Mouse (Mus musculus): ENCODE results near the gene Cpn2. TPM values are rescaled to one million over a fixed set of nuclear protein-coding genes. Genes with fewer than 3 reads are reported as not detected.

Cpn2 gene
- total RNA-seq, 1 experiment from 2014 or later, result 0.12 TPM

DNA sequence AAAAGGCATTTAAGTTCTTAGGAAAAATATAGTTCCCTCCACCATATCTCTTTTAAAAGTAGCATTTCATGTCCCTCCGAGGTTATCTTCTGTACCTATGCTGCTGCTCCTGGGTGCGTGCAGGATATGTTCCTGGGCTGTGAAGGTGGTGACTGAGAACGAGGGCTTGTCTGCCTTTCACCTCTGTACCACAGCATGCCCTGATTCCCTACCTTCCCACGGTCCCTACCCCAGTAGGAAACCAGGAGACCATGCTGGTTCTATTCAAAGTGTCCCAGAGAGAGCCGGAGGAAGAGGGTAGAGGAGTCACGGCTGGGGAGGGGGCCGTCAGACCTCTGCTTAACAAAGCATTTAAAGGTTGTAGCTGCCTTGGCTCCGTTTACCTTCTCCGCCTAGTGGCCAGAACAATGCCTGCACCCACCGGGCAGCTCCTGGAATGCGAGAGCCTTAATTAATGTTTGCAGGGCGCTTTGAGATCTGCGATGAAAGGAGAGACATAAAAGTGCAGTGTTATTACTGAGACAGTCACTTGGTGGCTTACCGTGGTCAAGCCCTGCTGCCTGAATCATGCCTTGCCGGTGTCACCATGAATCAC, 16.5 kb upstream of the Cpn2 start:
- ATAC-seq (ENCODE audit: extremely low read depth, insufficient number of reproducible peaks, low FRiP score, poor library complexity, severe bottlenecking), result peak; percentile 42; the same call in 1 of the 2 replicates

- ATAC-seq (ENCODE audit: extremely low read depth, insufficient number of reproducible peaks, low FRiP score, poor library complexity, severe bottlenecking), result no peak
These were observed 15.7 kb upstream of the Cpn2 start, which contains the start of gene Lrrc15 for GRCm38 (mm10) chr16:30282844-30283495. TSS of gene Lrrc15 (minus strand) at chr16:30283256.

GRCm38 (mm10) chr16:30280676-30281297, 13.5 kb upstream of the Cpn2 start:
- ATAC-seq (ENCODE audit: extremely low read depth, insufficient number of reproducible peaks, low FRiP score, poor library complexity, severe bottlenecking), result no peak

- no peak for ATAC-seq (ENCODE audit: extremely low read depth, insufficient number of reproducible peaks, low FRiP score, poor library complexity, severe bottlenecking)
These were observed 11.1 kb upstream of the Cpn2 start for GRCm38 (mm10) chr16:30278406-30278805.

DNA sequence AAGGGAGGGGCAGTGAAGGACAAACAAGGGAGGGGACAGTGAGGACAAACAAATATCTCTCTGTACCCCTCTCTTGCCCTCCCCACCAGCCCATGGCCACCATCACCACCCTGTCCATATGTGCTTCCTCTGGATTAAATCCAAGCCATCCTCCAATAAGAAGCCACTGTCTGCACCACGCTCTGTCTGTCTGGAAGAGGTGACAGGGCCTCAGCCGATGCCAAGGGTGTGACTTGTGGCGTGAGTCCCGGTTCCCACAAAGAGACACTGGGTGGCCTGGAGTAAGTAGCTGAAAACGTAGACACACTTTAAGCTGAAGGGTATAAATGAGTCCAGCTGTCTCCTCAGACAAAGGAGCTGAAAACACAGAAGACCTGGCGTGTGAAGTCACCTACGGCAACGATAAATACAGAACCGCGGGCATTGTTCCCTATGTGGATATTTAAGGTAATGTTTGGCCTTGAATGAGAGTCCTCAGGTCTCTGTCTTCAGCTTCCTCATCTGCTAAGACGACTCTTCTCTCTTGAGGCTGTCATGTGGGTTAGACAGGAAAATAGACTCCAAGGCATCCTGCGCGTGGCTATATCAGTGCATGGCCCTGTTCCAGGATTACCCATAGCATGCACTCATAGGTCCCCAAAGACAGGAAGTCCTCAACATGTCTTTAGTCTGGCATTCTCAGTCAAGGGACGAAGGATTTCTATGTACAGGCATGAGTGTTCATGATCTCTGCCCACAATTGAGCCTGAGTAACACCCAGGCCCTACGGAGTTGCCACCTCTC, 8.4 kb upstream of the Cpn2 start:
- ATAC-seq (ENCODE audit: extremely low read depth, insufficient number of reproducible peaks, low FRiP score, poor library complexity, severe bottlenecking), result no peak

DNA sequence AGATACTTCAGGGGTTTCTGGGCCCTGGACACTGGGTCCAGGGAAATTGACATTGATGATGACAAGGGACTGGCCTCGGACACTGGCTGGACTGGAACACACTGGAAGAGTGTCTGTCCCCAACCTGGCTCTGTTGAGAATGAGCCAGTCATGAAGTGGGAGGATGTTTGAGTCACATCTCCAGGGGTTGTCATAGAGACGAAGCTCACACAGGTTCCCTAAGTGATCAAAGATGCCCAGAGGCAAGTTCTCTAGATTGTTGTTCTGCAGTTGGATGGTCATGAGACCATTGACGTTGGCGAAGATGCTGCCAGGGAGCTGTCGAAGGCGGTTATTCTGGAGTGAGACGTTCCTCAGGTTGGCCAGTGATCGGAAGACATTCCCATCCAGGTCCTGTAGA, 5.8 kb upstream of the Cpn2 start:
- ATAC-seq (ENCODE audit: extremely low read depth, insufficient number of reproducible peaks, low FRiP score, poor library complexity, severe bottlenecking), result no peak

DNA sequence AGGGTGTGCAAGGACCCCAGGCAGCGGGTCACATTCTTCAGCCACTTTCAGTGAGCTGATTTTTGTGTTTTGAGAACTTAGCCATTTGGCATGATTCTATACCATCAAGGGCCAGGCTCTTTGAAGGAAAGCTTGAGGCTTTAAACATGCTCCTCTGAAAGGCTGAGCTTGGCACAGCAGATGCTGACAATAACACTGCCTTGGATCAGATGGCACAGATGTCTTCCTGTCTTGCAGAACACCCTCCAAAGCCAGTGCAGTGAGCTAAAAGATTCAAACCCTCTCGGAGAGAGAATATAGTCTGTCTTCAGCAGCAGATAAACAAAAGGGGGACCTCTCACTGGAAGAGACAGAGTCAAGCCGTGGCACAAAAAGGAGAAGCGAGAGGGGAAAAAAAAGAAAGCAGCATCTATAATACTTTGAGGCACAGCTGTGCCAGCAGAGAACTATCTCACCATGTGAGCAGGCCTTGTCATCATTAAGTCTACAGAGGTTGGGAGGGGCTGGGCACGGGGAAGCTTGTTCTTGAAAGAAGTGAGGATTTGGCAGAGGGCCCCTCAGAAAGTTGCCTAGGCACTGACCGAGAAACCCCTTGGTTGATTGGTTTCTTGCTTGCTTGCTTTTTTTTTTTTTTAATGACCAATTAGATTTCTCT, 4.8 kb upstream of the Cpn2 start:
- no peak for ATAC-seq (ENCODE audit: extremely low read depth, insufficient number of reproducible peaks, low FRiP score, poor library complexity, severe bottlenecking)

DNA sequence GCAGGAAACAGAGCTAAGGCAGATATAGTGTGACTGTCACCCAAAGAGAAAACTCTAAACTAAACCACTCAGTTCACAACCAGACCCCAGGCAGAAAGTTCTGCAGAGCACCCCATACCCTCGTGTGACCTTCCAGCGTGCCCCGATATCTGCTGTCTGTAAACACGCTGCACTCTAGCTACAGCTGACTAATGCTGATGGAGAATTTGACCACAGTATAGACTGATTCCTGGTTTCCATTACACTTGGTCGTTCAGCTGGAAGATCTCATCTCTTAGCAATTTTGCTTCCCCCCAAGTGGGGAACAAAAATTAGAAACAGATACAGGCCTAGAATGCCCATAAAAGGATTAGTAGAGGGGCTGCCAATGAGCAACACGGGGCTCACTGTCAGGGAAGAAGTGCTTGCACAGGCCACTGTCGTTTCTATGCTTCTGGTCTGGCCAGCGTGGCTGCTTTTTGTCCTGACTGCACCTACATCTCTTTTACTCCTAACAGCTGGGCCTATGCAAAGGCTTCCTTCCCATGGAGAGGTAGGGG, 4.0 kb upstream of the Cpn2 start:
- ATAC-seq (ENCODE audit: extremely low read depth, insufficient number of reproducible peaks, low FRiP score, poor library complexity, severe bottlenecking), result no peak

GRCm38 (mm10) chr16:30266561-30266960, 738 bp downstream of the Cpn2 start:
- no peak for ATAC-seq (ENCODE audit: extremely low read depth, insufficient number of reproducible peaks, low FRiP score, poor library complexity, severe bottlenecking)

- no peak for ATAC-seq (ENCODE audit: extremely low read depth, insufficient number of reproducible peaks, low FRiP score, poor library complexity, severe bottlenecking)
These were observed 1.7 kb downstream of the Cpn2 start for GRCm38 (mm10) chr16:30265611-30266010.

DNA sequence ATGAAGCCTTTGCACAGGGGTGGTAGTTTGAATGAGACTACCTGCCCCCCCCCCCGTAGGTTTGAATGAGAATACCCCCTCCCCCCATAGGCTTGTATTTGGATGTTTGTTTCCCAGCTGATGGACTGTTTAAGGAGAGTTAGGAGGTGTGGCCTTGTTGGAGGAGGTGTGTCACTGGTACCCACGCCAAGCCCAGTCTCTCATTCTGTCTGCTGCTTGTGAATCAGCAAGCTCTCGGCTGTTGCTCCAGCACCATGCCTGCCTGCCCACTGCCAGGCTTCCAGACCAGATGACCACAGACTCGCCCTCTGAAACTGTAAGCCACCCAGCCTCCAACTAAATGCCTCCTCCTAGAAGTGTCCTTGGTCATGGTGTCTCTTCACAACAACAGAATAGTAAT, 4.1 kb downstream of the Cpn2 start:
- no peak for ATAC-seq (ENCODE audit: extremely low read depth, insufficient number of reproducible peaks, low FRiP score, poor library complexity, severe bottlenecking)

GRCm38 (mm10) chr16:30262664-30263063, 4.6 kb downstream of the Cpn2 start:
- 0 out of 2 replicates have a peak, but pooled peaks have one; percentile 35 for ATAC-seq (ENCODE audit: extremely low read depth, insufficient number of reproducible peaks, low FRiP score, poor library complexity, severe bottlenecking)

DNA sequence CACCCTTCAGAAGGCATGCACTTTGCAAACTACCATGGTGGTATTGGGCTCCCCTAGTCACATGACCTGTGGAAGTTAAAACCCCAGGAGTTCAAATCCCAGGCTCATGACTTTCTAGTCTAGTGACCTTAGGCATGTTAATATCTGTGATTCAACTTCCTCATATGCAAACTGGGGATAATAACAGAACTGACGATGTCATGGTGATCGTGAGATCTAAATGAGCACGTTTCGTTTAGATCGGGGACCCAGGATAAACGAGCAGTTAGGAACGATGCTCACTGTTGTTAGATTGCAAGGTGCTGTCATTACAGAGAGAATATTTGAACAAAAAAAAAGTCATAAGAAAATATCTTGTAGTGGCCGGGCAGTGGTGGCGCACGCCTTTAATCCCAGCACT, 5.1 kb downstream of the Cpn2 start:
- no peak for ATAC-seq (ENCODE audit: extremely low read depth, insufficient number of reproducible peaks, low FRiP score, poor library complexity, severe bottlenecking)

DNA sequence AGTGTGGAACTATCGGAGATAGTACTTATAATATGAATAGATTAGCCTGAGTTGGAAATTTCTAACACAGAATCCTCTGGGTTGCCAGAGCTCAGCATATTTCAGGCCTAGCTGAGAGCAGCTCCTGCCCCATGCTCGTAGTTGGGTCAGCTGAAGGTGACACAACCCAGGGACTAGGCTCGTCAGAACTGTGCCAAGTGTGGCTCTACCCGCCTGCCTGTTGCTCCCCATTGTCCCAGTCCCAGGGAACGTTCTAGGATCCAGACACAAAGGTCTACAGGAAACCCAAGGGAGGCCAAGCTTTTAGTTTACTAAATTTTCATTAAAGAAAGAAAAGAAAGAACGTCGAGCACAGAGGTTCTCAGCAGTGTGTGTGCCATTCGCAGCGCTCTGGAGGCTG, 6.0 kb downstream of the Cpn2 start:
- no peak for ATAC-seq (ENCODE audit: extremely low read depth, insufficient number of reproducible peaks, low FRiP score, poor library complexity, severe bottlenecking)

DNA sequence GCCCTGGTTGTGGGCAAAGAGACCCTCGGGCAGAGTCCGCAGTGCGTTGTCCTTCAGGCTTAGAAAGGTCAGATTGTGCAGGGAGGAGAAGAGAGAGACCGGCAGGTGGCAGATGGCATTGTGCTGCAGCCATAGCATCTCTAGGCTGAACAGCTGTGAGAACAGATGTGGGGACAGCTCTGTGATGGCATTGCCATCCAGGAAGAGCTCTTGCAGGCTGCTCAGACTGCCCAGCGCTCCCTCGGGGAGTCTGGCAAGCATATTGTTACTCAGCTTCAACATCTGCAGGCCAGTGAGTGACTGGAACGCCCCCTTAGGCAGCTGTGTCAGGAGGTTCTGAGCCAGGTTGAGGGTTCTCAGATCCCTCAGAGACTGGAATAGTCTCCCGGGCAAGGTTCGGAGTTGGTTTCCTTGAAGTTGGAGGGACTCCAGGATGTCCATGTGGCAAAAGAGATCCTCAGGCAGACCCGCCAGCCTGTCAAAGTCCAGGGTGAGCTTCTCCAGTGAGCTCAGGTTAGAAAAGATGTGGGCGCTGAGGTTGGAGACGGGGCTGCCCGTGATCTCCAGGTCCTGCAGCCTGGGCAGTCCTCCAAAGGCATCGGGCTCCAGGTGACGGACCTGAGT, 7.2 kb downstream of the Cpn2 start:
- no peak for ATAC-seq (ENCODE audit: extremely low read depth, insufficient number of reproducible peaks, low FRiP score, poor library complexity, severe bottlenecking)

DNA sequence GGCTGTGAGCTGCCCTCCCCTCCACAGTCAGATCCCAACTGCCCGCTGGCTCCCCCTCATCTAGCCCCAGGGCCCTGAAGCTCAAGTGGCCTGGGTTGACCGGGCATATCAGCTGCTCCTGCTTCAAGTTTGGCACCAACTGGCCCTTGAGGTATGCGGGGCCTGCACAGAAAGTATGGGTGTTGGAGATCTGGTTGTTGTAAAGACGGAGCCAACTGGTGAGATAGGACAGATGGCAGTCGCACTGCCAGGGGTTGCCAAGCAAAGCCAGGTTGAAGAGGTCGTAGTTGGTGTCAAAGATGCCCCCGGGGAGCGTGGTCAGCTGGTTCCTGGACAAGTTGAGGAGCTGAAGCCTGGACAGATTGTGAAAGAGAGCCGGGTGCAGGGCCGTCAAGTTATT, 7.9 kb downstream of the Cpn2 start:
- ATAC-seq (ENCODE audit: extremely low read depth, insufficient number of reproducible peaks, low FRiP score, poor library complexity, severe bottlenecking), result no peak

DNA sequence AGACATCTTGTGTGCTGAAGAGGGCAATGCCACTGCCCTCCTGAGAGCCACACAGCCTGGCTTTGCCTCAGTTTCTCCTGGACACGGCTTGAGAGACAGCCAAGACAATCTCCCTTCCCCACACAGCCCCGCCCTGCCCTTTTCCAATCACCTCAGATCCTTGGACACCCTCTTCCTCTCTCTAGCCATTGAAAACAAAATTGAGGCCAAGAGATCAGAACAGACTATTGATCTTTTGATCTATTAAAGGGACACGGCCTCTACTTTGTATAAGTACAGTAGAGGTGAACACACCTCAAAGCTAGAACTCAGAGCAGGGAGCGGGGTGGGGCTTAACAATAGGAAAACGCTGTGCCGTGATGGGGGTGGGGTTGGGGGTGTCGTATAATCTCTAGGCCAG, 8.9 kb downstream of the Cpn2 start:
- no peak for ATAC-seq (ENCODE audit: extremely low read depth, insufficient number of reproducible peaks, low FRiP score, poor library complexity, severe bottlenecking)

DNA sequence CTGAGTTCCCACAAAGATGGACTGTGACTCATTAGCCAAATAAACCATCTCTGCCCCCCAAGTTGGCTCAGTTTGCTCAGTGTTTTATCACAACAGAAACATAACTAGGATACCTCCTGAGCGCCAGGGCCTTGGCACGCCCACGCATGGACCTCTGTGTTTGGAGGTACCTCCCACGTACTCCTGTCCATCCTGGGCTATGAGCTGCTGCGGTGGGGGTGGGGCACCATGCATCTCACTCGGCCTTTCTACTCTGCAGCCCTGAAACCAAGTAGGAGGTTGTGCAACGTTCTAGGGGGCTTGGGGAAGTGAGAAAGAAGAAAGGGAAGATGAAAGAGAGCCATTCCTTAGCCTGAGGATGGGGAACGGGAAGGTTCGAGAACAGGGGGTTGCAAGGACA, 9.6 kb downstream of the Cpn2 start:
- no peak for ATAC-seq (ENCODE audit: extremely low read depth, insufficient number of reproducible peaks, low FRiP score, poor library complexity, severe bottlenecking)

GRCm38 (mm10) chr16:30255061-30255460, 12.2 kb downstream of the Cpn2 start:
- no peak for ATAC-seq (ENCODE audit: extremely low read depth, insufficient number of reproducible peaks, low FRiP score, poor library complexity, severe bottlenecking)
